Mouse (Mus musculus): Measurements from ENCODE around the gene Cd46. TPM values are rescaled to one million over a fixed set of nuclear protein-coding genes. Genes with fewer than 3 reads are reported as not detected.

Gene Cd46
- polyA plus RNA-seq, 1 experiment = 0.95 TPM

- TF ChIP-seq POLR2A (IDR thresholded peaks at IDR 0.05; ENCODE audit: borderline replicate concordance, extremely low read depth, low read depth, low read length) (no peak), CTCF (IDR thresholded peaks at IDR 0.05; ENCODE audit: insufficient read depth, low read length) (no peak)
- 64% methylated on average over 1 of the region's 1 CpGs for WGBS
- peaks cover 12% of the 10 kb centered on the region for H3K4me1 ChIP-seq (ENCODE audit: control insufficient read depth, insufficient read depth, low read length)
- DNase-seq = no peak
- no peak overlapping the region for H3K4me3 ChIP-seq (replicated peaks; ENCODE audit: extremely low read depth, low read depth, low read length)
Measured at GRCm38 (mm10) chr1:195023848-195024247, 68.2 kb downstream of the Cd46 start.

DNA sequence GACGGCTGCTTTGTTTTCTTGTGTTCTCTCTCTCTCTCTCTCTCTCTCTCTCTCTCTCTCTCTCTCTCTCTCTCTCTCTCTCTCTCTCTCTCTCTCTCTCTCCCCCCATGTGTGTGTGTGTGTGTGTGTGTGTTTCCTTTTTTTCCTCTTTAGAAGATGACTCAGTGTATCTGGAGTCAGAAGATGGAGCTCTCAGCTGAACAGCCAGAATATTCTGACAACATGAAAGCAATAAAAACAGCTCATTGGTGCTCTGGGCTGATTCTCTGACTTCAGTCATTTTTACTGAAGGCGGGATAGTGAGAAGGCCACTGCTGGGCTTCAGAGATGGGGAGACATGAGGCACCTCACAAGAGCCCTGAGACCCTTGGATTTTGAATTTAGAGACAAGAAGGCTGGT is 70.2 kb downstream of the Cd46 start:
- TF ChIP-seq POLR2A (IDR thresholded peaks at IDR 0.05; ENCODE audit: borderline replicate concordance, extremely low read depth, low read depth, low read length) (no peak), CTCF (IDR thresholded peaks at IDR 0.05; ENCODE audit: insufficient read depth, low read length) (no peak)
- Histone ChIP-seq H3K4me3 (replicated peaks; ENCODE audit: extremely low read depth, low read depth, low read length) (no peak overlapping the region), H3K4me1 (ENCODE audit: control insufficient read depth, insufficient read depth, low read length) (peaks cover 15% of the 10 kb centered on the region)
- WGBS = 89% methylated on average over 2 of the region's 2 CpGs
- no peak for DNase-seq

- WGBS = 94% methylated on average over 5 of the region's 5 CpGs
- DNase-seq = no peak
- H3K4me3 ChIP-seq (replicated peaks; ENCODE audit: extremely low read depth, low read depth, low read length) = peak overlapping the region; percentile 36
- TF ChIP-seq POLR2A (IDR thresholded peaks at IDR 0.05; ENCODE audit: borderline replicate concordance, extremely low read depth, low read depth, low read length) (no peak), CTCF (IDR thresholded peaks at IDR 0.05; ENCODE audit: insufficient read depth, low read length) (no peak)
- peaks cover 27% of the 10 kb centered on the region for H3K4me1 ChIP-seq (ENCODE audit: control insufficient read depth, insufficient read depth, low read length)
Measured at GRCm38 (mm10) chr1:195019062-195019600, 72.9 kb downstream of the Cd46 start.

- DNase-seq = peak; percentile 85
- Histone ChIP-seq H3K4me3 (replicated peaks; ENCODE audit: extremely low read depth, low read depth, low read length) (peak overlapping the region; percentile 86), H3K4me1 (ENCODE audit: control insufficient read depth, insufficient read depth, low read length) (peaks cover 31% of the 10 kb centered on the region)
- TF ChIP-seq CTCF (IDR thresholded peaks at IDR 0.05; ENCODE audit: insufficient read depth, low read length) (no peak), POLR2A (IDR thresholded peaks at IDR 0.05; ENCODE audit: borderline replicate concordance, extremely low read depth, low read depth, low read length) (no peak)
- WGBS = 79% methylated on average over 9 of the region's 9 CpGs
Measured at GRCm38 (mm10) chr1:195018089-195018999, 73.7 kb downstream of the Cd46 start.

GRCm38 (mm10) chr1:195017626-195018025 is 74.4 kb downstream of the Cd46 start:
- Histone ChIP-seq H3K4me1 (ENCODE audit: control insufficient read depth, insufficient read depth, low read length) (peaks cover 32% of the 10 kb centered on the region), H3K4me3 (replicated peaks; ENCODE audit: extremely low read depth, low read depth, low read length) (peak overlapping the region; percentile 91)
- peak; percentile 36 for DNase-seq
- WGBS = 49% methylated on average over 4 of the region's 4 CpGs
- TF ChIP-seq CTCF (IDR thresholded peaks at IDR 0.05; ENCODE audit: insufficient read depth, low read length) (no peak), POLR2A (IDR thresholded peaks at IDR 0.05; ENCODE audit: borderline replicate concordance, extremely low read depth, low read depth, low read length) (no peak)

DNA sequence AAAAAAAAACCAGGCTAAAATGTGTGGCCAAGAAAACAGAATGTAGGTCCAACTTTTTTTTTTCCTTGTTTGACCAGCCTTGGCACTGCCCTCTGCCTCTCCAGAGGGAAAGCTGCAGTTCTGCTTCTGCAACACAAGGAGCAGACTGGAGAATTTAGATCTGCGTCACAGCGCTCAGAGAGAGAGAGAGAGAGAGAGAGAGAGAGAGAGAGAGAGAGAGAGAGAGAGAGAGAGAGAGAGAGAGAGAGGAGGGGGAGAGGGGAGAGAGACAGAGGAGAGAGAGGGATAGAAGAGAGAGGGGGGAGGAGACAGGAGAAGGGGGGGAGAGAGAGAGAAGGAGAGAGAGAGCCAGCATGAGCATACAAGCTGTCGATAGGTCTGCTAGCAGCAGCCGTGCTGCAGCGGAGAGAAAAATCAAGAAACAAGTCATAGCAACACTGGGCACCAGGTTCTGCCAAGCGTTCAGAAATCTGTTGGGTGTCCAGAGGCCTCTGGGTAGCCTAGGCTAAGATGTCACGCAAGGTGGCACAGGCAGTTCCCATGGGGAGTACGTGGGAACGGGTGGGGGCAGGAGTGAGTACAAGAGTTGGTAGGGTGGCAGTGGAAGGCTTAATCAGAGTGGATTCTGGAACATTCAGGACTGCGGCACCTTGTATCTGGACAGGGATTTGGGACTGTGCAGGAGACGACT is 75.1 kb downstream of the Cd46 start:
- peak; percentile 79 for DNase-seq
- peak overlapping the region; percentile 91 for H3K4me3 ChIP-seq (replicated peaks; ENCODE audit: extremely low read depth, low read depth, low read length)
- H3K4me1 ChIP-seq (ENCODE audit: control insufficient read depth, insufficient read depth, low read length) = peaks cover 34% of the 10 kb centered on the region
- 41% methylated on average over 11 of the region's 11 CpGs for WGBS
- TF ChIP-seq POLR2A (IDR thresholded peaks at IDR 0.05; ENCODE audit: borderline replicate concordance, extremely low read depth, low read depth, low read length) (peak; percentile 24; the same call in 1 of the 2 replicates), CTCF (IDR thresholded peaks at IDR 0.05; ENCODE audit: insufficient read depth, low read length) (peak; percentile 69)

- no peak overlapping the region for H3K4me3 ChIP-seq (replicated peaks; ENCODE audit: extremely low read depth, low read depth, low read length)
- H3K4me1 ChIP-seq (ENCODE audit: control insufficient read depth, insufficient read depth, low read length) = peaks cover 32% of the 10 kb centered on the region
- no peak for TF ChIP-seq POLR2A (IDR thresholded peaks at IDR 0.05; ENCODE audit: borderline replicate concordance, extremely low read depth, low read depth, low read length)
- TF ChIP-seq CTCF (IDR thresholded peaks at IDR 0.05; ENCODE audit: insufficient read depth, low read length) = no peak
- 88% methylated on average over 1 of the region's 1 CpGs for WGBS
- no peak for DNase-seq
Measured at GRCm38 (mm10) chr1:195015281-195015680, 76.8 kb downstream of the Cd46 start.

DNA sequence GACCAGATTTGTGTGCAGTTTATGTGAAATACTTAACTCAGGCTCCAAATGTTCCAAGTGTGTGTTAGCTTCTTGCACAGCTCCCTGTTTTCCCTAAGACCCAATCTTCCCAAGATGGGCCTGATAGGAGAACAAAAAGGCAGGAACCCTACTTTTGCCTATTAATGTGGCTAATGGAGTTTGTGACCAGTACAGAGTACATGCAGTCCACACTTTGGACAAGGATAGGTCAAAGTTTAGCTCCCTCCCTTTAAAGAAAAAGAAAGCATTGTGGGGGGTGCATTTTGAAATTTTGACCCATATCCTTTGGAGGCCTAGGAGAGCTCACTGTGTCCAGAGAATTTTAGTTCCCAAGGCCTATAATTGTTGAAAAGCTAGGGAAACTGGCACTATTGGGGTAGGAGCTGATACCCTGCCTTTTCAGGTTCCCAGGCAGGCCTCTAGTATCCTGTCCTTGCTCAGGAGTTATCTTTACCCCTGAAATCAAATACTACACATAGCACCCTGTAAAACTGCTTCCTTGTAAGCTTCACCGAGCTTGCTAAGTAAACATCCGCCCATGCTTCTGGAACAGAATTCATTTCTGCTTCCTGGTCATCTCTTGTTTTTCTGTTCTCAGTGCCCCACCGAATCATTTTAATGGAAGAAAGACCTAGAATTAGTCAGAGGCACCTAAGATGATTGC is 77.7 kb downstream of the Cd46 start:
- H3K4me1 ChIP-seq (ENCODE audit: control insufficient read depth, insufficient read depth, low read length) = peaks cover 28% of the 10 kb centered on the region
- TF ChIP-seq CTCF (IDR thresholded peaks at IDR 0.05; ENCODE audit: insufficient read depth, low read length) = no peak
- TF ChIP-seq POLR2A (IDR thresholded peaks at IDR 0.05; ENCODE audit: borderline replicate concordance, extremely low read depth, low read depth, low read length) = no peak
- no peak for DNase-seq
- H3K4me3 ChIP-seq (replicated peaks; ENCODE audit: extremely low read depth, low read depth, low read length) = no peak overlapping the region
- WGBS = 27% methylated on average over 3 of the region's 3 CpGs

DNA sequence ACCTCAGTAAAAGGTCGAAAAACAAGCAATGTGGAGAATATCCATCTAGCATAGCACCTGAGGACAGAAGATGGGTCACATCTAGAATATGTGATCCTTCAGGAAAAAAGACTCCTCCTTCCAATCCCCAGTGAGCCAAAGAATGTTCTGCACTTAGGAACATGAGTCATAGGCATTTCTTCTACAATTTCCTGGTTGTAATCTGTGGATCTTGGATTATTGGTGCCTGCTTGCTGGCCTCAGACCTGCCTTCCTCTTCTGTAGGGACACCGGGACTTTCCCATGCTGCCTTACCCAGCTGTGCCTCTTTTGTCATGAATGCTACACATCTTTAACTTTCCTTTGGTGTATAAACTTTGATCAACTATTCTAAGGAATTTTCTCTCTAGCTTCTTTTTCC is 79.5 kb downstream of the Cd46 start:
- DNase-seq = no peak
- no peak for TF ChIP-seq CTCF (IDR thresholded peaks at IDR 0.05; ENCODE audit: insufficient read depth, low read length)
- TF ChIP-seq POLR2A (IDR thresholded peaks at IDR 0.05; ENCODE audit: borderline replicate concordance, extremely low read depth, low read depth, low read length) = no peak
- WGBS = 59% methylated on average over 2 of the region's 2 CpGs

More for the DNA sequence above, 79.5 kb downstream of the Cd46 start:
- Histone ChIP-seq H3K4me3 (replicated peaks; ENCODE audit: extremely low read depth, low read depth, low read length) (no peak overlapping the region), H3K4me1 (ENCODE audit: control insufficient read depth, insufficient read depth, low read length) (peaks cover 19% of the 10 kb centered on the region)
